Mouse (Mus musculus) brain, embryonic 14.5 days (tissue): ENCODE results near the gene Ephb2.

Source experiments
- CTCF ChIP-seq: fragments of 200-500 bp; IDR thresholded peaks from 2 replicates; pipeline ENCODE4 v1.5.1; 2012; ENCODE audit warnings: inconsistent platforms, mild to moderate bottlenecking, moderate library complexity, borderline replicate concordance; ENCODE audit not compliant: insufficient read depth, insufficient read length; ENCODE audit errors: extremely low read depth
- POLR2A ChIP-seq: fragments of 200-500 bp; IDR thresholded peaks from 2 replicates; pipeline ENCODE4 v1.6.1; 2012; ENCODE audit warnings: mild to moderate bottlenecking, inconsistent platforms, borderline replicate concordance; ENCODE audit not compliant: poor library complexity, insufficient read depth, insufficient read length, severe bottlenecking; ENCODE audit errors: extremely low read depth

DNA sequence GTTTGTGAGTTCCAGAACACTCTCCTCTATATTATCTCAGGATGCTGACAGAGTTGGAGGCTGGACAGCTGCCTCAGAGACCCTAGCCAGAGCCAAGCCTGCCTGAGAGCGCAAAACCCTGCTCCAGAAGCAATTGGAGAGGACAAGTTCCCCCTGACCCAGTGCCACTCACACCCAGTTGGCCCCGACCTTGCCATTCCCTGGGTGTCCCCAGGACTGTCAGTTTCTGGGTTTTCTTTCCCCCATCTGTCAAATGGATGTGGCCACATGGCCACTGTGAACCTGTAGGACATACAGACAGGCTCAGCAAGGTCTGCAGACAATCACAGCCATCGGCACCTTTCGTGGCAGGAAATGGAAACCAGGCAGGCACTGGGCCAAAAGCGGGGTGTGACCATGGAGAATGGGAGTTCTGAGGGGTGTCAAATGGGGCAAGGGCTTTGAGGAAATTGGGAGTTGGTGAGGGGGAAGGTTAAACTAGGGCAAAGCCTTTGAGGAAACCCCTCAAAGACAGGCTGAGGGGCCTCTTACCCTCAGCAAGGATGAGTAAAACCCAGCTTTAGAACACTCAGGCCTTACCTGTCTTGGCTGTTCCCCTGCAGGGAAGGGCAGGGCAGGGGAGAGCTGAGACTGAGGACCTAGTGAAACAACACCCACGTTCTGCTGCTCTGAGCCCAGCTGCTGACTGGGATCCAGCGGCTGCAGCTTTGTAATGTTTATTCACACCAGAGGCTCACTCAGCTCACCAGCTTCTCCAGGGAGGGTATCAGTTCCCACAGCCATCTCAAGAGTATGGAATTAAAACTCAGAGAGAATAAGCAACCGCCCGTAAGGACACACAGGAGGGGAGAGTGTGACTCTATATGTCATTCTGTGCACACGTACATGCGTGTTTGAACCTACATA is 6.9 kb downstream of the Ephb2 start:
- TF ChIP-seq CTCF = no peak
- TF ChIP-seq POLR2A = no peak
